Mouse (Mus musculus): ENCODE data around the gene Hist1h3d. TPM values are rescaled to one million over a fixed set of nuclear protein-coding genes. Genes with fewer than 3 reads are reported as not detected.
"Not testable (repeated sequence)": the region's sequence is repeated elsewhere in the genome, so short reads cannot be mapped to it uniquely, and the experiment has no call there.

The Hist1h3d gene
- polyA plus RNA-seq, 1 experiment from 2014 or later: 4.2 TPM

GRCm38 (mm10) chr13:23554393-23554792, 21.2 kb upstream of the Hist1h3d start:
- DNase-seq (ENCODE audit: low spot score) (no peak), ATAC-seq (ENCODE audit: low FRiP score, low TSS enrichment) (no peak)
- Histone ChIP-seq H3K27ac (replicated peaks) (peak overlapping the region; percentile 96), H3K4me1 (replicated peaks; ENCODE audit: control insufficient read depth, insufficient read depth) (no peaks in the 10 kb centered on the region), H3K4me3 (ENCODE audit: low read depth, low read length) (peak overlapping the region; percentile 66), H3K36me3 (ENCODE audit: control insufficient read depth, insufficient read depth, low read length) (no peaks in the 10 kb centered on the region), H3K9ac (ENCODE audit: low read length) (peak overlapping the region; percentile 89), H3K9me3 (ENCODE audit: control insufficient read depth, low read length) (no peaks in the 10 kb centered on the region), H3K27me3 (ENCODE audit: control insufficient read depth, insufficient read depth, low read length) (no peaks in the 10 kb centered on the region), H3K4me2 (replicated peaks; ENCODE audit: low read depth) (peak overlapping the region; percentile 85)
- TF ChIP-seq EP300 (optimal IDR thresholded peaks at IDR 0.05) (no peak), CTCF (IDR thresholded peaks at IDR 0.05; ENCODE audit: low read depth) (no peak)
- WGBS: 16% methylated on average over 9 of the region's 9 CpGs

- Histone ChIP-seq H3K9me3 (ENCODE audit: control insufficient read depth, low read length) (no peaks in the 10 kb centered on the region), H3K27me3 (ENCODE audit: control insufficient read depth, insufficient read depth, low read length) (no peaks in the 10 kb centered on the region), H3K36me3 (ENCODE audit: control insufficient read depth, insufficient read depth, low read length) (no peaks in the 10 kb centered on the region), H3K4me3 (ENCODE audit: low read depth, low read length) (peak overlapping the region; percentile 66), H3K4me2 (replicated peaks; ENCODE audit: low read depth) (peak overlapping the region; percentile 85), H3K9ac (ENCODE audit: low read length) (peak overlapping the region; percentile 89), H3K27ac (replicated peaks) (peak overlapping the region; percentile 96), H3K4me1 (replicated peaks; ENCODE audit: control insufficient read depth, insufficient read depth) (no peaks in the 10 kb centered on the region)
- ATAC-seq (ENCODE audit: low FRiP score, low TSS enrichment) (peak; percentile 90), DNase-seq (ENCODE audit: low spot score) (peak; percentile 86)
- WGBS: under 1% methylated on average over 50 of the region's 54 CpGs
- TF ChIP-seq EP300 (optimal IDR thresholded peaks at IDR 0.05): peak; percentile 56
- TF ChIP-seq CTCF (IDR thresholded peaks at IDR 0.05; ENCODE audit: low read depth): no peak
These were observed 20.4 kb upstream of the Hist1h3d start for GRCm38 (mm10) chr13:23554925-23555838.

- Histone ChIP-seq H3K36me3 (ENCODE audit: control insufficient read depth, insufficient read depth, low read length) (no peaks in the 10 kb centered on the region), H3K9ac (ENCODE audit: low read length) (peak overlapping the region; percentile 89), H3K4me2 (replicated peaks; ENCODE audit: low read depth) (peak overlapping the region; percentile 85), H3K27ac (replicated peaks) (peak overlapping the region; percentile 96), H3K9me3 (ENCODE audit: control insufficient read depth, low read length) (no peaks in the 10 kb centered on the region), H3K27me3 (ENCODE audit: control insufficient read depth, insufficient read depth, low read length) (no peaks in the 10 kb centered on the region), H3K4me3 (ENCODE audit: low read depth, low read length) (peak overlapping the region; percentile 66), H3K4me1 (replicated peaks; ENCODE audit: control insufficient read depth, insufficient read depth) (no peaks in the 10 kb centered on the region)
- ATAC-seq (ENCODE audit: low FRiP score, low TSS enrichment) (peak; percentile 76), DNase-seq (ENCODE audit: low spot score) (peak; percentile 73)
- WGBS: under 1% methylated on average over 18 of the region's 18 CpGs
- TF ChIP-seq EP300 (optimal IDR thresholded peaks at IDR 0.05): peak; percentile 82
- TF ChIP-seq CTCF (IDR thresholded peaks at IDR 0.05; ENCODE audit: low read depth): no peak
These were observed 19.6 kb upstream of the Hist1h3d start for GRCm38 (mm10) chr13:23555839-23556416.

- TF ChIP-seq CTCF (IDR thresholded peaks at IDR 0.05; ENCODE audit: low read depth) (no peak), EP300 (optimal IDR thresholded peaks at IDR 0.05) (no peak)
- 63% methylated on average over 3 of the region's 3 CpGs for WGBS
These were observed 18.7 kb upstream of the Hist1h3d start for GRCm38 (mm10) chr13:23556906-23557305.

GRCm38 (mm10) chr13:23560699-23561098, 14.9 kb upstream of the Hist1h3d start:
- not testable (repeated sequence) for H3K4me3 ChIP-seq (ENCODE audit: low read depth, low read length); H3K4me2 ChIP-seq (replicated peaks; ENCODE audit: low read depth); H3K27me3 ChIP-seq (ENCODE audit: control insufficient read depth, insufficient read depth, low read length); H3K9ac ChIP-seq (ENCODE audit: low read length); ATAC-seq (ENCODE audit: low FRiP score, low TSS enrichment); H3K36me3 ChIP-seq (ENCODE audit: control insufficient read depth, insufficient read depth, low read length); H3K9me3 ChIP-seq (ENCODE audit: control insufficient read depth, low read length); H3K4me1 ChIP-seq (replicated peaks; ENCODE audit: control insufficient read depth, insufficient read depth); DNase-seq (ENCODE audit: low spot score); H3K27ac ChIP-seq (replicated peaks)
- 18% methylated on average over 2 of the region's 2 CpGs for WGBS

More at GRCm38 (mm10) chr13:23556906-23557305, 18.7 kb upstream of the Hist1h3d start:
- H3K4me3 ChIP-seq (ENCODE audit: low read depth, low read length): no peak overlapping the region
- DNase-seq (ENCODE audit: low spot score): no peak
- H3K4me1 ChIP-seq (replicated peaks; ENCODE audit: control insufficient read depth, insufficient read depth): no peaks in the 10 kb centered on the region
- ATAC-seq (ENCODE audit: low FRiP score, low TSS enrichment): no peak
- H3K9me3 ChIP-seq (ENCODE audit: control insufficient read depth, low read length): no peaks in the 10 kb centered on the region
- no peaks in the 10 kb centered on the region for H3K27me3 ChIP-seq (ENCODE audit: control insufficient read depth, insufficient read depth, low read length)
- H3K27ac ChIP-seq (replicated peaks): no peak overlapping the region; the same call in 1 of the 2 replicates
- no peak overlapping the region for H3K4me2 ChIP-seq (replicated peaks; ENCODE audit: low read depth)
- no peaks in the 10 kb centered on the region for H3K36me3 ChIP-seq (ENCODE audit: control insufficient read depth, insufficient read depth, low read length)
- no peak overlapping the region for H3K9ac ChIP-seq (ENCODE audit: low read length)

GRCm38 (mm10) chr13:23561531-23561882, 14.1 kb upstream of the Hist1h3d start:
- not testable (repeated sequence) for H3K36me3 ChIP-seq (ENCODE audit: control insufficient read depth, insufficient read depth, low read length); ATAC-seq (ENCODE audit: low FRiP score, low TSS enrichment); H3K4me1 ChIP-seq (replicated peaks; ENCODE audit: control insufficient read depth, insufficient read depth); H3K9ac ChIP-seq (ENCODE audit: low read length); DNase-seq (ENCODE audit: low spot score); H3K9me3 ChIP-seq (ENCODE audit: control insufficient read depth, low read length); H3K27me3 ChIP-seq (ENCODE audit: control insufficient read depth, insufficient read depth, low read length)
- 0% methylated on average over 2 of the region's 5 CpGs for WGBS
- H3K27ac ChIP-seq (replicated peaks): 0 out of 2 replicates have a peak overlapping the region, but pooled peaks have one; percentile 97
- peak overlapping the region; percentile 42 for H3K4me3 ChIP-seq (ENCODE audit: low read depth, low read length)
- peak overlapping the region; percentile 51 for H3K4me2 ChIP-seq (replicated peaks; ENCODE audit: low read depth)

Measured in stomach, postnatal 0 days (tissue).